8 mouse cellular contexts compared by ENCODE assay signal in genomic region chr6:128438317-128438870, GRCm38 (mm10). TPM values are rescaled to one million over a fixed set of nuclear protein-coding genes. Genes with fewer than 3 reads are reported as not detected.
DNase-seq lines count a peak whose midpoint lies in the region; ATAC-seq and TF ChIP-seq lines count a peak whose summit lies in the region.

Gene Fkbp4 (minus strand): TSS chr6:128438677.

- H3K4me2 ChIP-seq in heart, embryonic 11.5 days: peak within 1 kb of the TSS; percentile 75
- H3K4me2 ChIP-seq in kidney, embryonic 16.5 days (replicated peaks; ENCODE audit: low read depth, low read length): peak within 1 kb of the TSS; percentile 70
- H3K4me2 ChIP-seq in liver, embryonic 12.5 days: peak within 1 kb of the TSS; percentile 94
- peak within 1 kb of the TSS; percentile 71 for H3K4me2 ChIP-seq in stomach, embryonic 15.5 days

- DNase-seq in brain, adult 2 months (ENCODE audit: low read depth, low spot score): peak; percentile 96
- peak; percentile 83 to 89 for DNase-seq in natural killer cell, adult 2 months (ENCODE audit: low spot score in 2 of 2)

- peak within 1 kb of the TSS; percentile 91 for H3ac ChIP-seq in C2C12 (ENCODE audit: control insufficient read depth, insufficient read length, low read depth)

- H3K9me3 ChIP-seq in heart, embryonic 11.5 days (replicated peaks; ENCODE audit: control insufficient read depth, low read length): no peaks in the 10 kb centered on the region
- H3K9me3 ChIP-seq in kidney, embryonic 16.5 days (ENCODE audit: low read length): no peaks in the 10 kb centered on the region
- H3K9me3 ChIP-seq in liver, embryonic 12.5 days (replicated peaks): no peaks in the 10 kb centered on the region
- no peaks in the 10 kb centered on the region for H3K9me3 ChIP-seq in stomach, embryonic 15.5 days

- peaks cover 43% of the 10 kb centered on the region for H3K79me2 ChIP-seq in C2C12 (ENCODE audit: control insufficient read depth, insufficient read depth)

- H3K4me1 ChIP-seq in heart, embryonic 11.5 days (ENCODE audit: control insufficient read depth, insufficient read depth, low read length): peaks cover 27% of the 10 kb centered on the region
- H3K4me1 ChIP-seq in kidney, embryonic 16.5 days (ENCODE audit: insufficient read depth, low read length): peaks cover 19% of the 10 kb centered on the region
- peaks cover 46% of the 10 kb centered on the region for H3K4me1 ChIP-seq in liver, embryonic 12.5 days
- H3K4me1 ChIP-seq in stomach, embryonic 15.5 days: peaks cover 7% of the 10 kb centered on the region; the same call in 1 of the 2 replicates

- WGBS in heart, embryonic 11.5 days (ENCODE audit: insufficient replicate concordance): under 1% methylated on average over 64 of the region's 67 CpGs
- WGBS in kidney, embryonic 16.5 days: under 1% methylated on average over 63 of the region's 67 CpGs
- under 1% methylated on average over 67 of the region's 67 CpGs for WGBS in liver, embryonic 12.5 days (ENCODE audit: insufficient replicate concordance)
- under 1% methylated on average over 65 of the region's 67 CpGs for WGBS in stomach, embryonic 15.5 days

- H3K79me3 ChIP-seq in C2C12 (ENCODE audit: low read depth): peaks cover 35% of the 10 kb centered on the region

- peak; percentile 93 for ATAC-seq in erythroblast, adult 5-6 weeks (replicated peaks; ENCODE audit: low FRiP score, poor library complexity, severe bottlenecking)
- ATAC-seq in heart, embryonic 11.5 days (replicated peaks; ENCODE audit: insufficient number of reproducible peaks, low FRiP score, low TSS enrichment): peak; percentile 95
- ATAC-seq in kidney, embryonic 16.5 days (ENCODE audit: low FRiP score, low TSS enrichment): peak; percentile 95
- peak; percentile 94 for ATAC-seq in liver, embryonic 12.5 days
- ATAC-seq in stomach, embryonic 15.5 days (ENCODE audit: insufficient read depth, low FRiP score, low read depth): peak; percentile 95

- peak within 1 kb of the TSS; percentile 98 for H3K9ac ChIP-seq in heart, embryonic 11.5 days (ENCODE audit: low read depth, low read length)
- peak within 1 kb of the TSS; percentile 97 for H3K9ac ChIP-seq in kidney, embryonic 16.5 days (replicated peaks; ENCODE audit: low read length)
- peak within 1 kb of the TSS; percentile 96 for H3K9ac ChIP-seq in liver, embryonic 12.5 days
- H3K9ac ChIP-seq in stomach, embryonic 15.5 days: peak within 1 kb of the TSS; percentile 81

- peak within 1 kb of the TSS; percentile 95 for H3K27ac ChIP-seq in heart, embryonic 11.5 days (ENCODE audit: low read depth, low read length)
- H3K27ac ChIP-seq in kidney, embryonic 16.5 days (ENCODE audit: low read length): peak within 1 kb of the TSS; percentile 98
- peak within 1 kb of the TSS; percentile 93 for H3K27ac ChIP-seq in liver, embryonic 12.5 days
- H3K27ac ChIP-seq in stomach, embryonic 15.5 days: peak within 1 kb of the TSS; percentile 95

- H3K27me3 ChIP-seq in C2C12 (ENCODE audit: control insufficient read depth, insufficient read depth, insufficient read length): no peaks in the 10 kb centered on the region
- no peaks in the 10 kb centered on the region for H3K27me3 ChIP-seq in heart, embryonic 11.5 days (ENCODE audit: control insufficient read depth, insufficient read depth, low read length)
- H3K27me3 ChIP-seq in kidney, embryonic 16.5 days (ENCODE audit: insufficient read depth, low read length): no peaks in the 10 kb centered on the region
- H3K27me3 ChIP-seq in liver, embryonic 12.5 days (replicated peaks): no peaks in the 10 kb centered on the region
- H3K27me3 ChIP-seq in stomach, embryonic 15.5 days (replicated peaks): no peaks in the 10 kb centered on the region

- peak within 1 kb of the TSS; percentile 92 for H3K4me3 ChIP-seq in C2C12 (ENCODE audit: insufficient read depth, poor library complexity, severe bottlenecking)
- peak within 1 kb of the TSS; percentile 95 for H3K4me3 ChIP-seq in heart, embryonic 11.5 days (ENCODE audit: low read depth, low read length)
- H3K4me3 ChIP-seq in kidney, embryonic 16.5 days (ENCODE audit: low read length): peak within 1 kb of the TSS; percentile 98
- peak within 1 kb of the TSS; percentile 89 for H3K4me3 ChIP-seq in liver, embryonic 12.5 days
- peak within 1 kb of the TSS; percentile 92 for H3K4me3 ChIP-seq in stomach, embryonic 15.5 days (replicated peaks)

- no peak for TF ChIP-seq CTCF in C2C12 (IDR thresholded peaks at IDR 0.05; ENCODE audit: control insufficient read depth, insufficient read depth, insufficient read length)

- peaks cover 34% of the 10 kb centered on the region for H3K36me3 ChIP-seq in C2C12 (ENCODE audit: control insufficient read depth, insufficient read depth)
- peaks cover 18% of the 10 kb centered on the region for H3K36me3 ChIP-seq in heart, embryonic 11.5 days (ENCODE audit: control insufficient read depth, insufficient read depth, low read length)
- H3K36me3 ChIP-seq in kidney, embryonic 16.5 days (ENCODE audit: insufficient read depth, low read length): peaks cover 31% of the 10 kb centered on the region
- peaks cover 33% of the 10 kb centered on the region for H3K36me3 ChIP-seq in liver, embryonic 12.5 days
- H3K36me3 ChIP-seq in stomach, embryonic 15.5 days: peaks cover 25% of the 10 kb centered on the region

TF ChIP-seq in C2C12, 6 proteins besides CTCF, POLR2A, EP300 and RAD21:
- TF ChIP-seq FOSL1 (IDR thresholded peaks at IDR 0.05; ENCODE audit: insufficient read depth, low read length, poor library complexity, severe bottlenecking) (no peak), MYOD1 (IDR thresholded peaks at IDR 0.05; ENCODE audit: control insufficient read depth, insufficient read length, low read depth) (no peak), MAX (IDR thresholded peaks at IDR 0.05) (no peak), USF1 (IDR thresholded peaks at IDR 0.05; ENCODE audit: low read depth) (no peak), CEBPB (IDR thresholded peaks at IDR 0.05; ENCODE audit: low read depth) (no peak), MYOG (IDR thresholded peaks at IDR 0.05; ENCODE audit: control insufficient read depth, extremely low read depth, insufficient read length) (no peak)

RNA-seq across cellular contexts. Expression of gene Fkbp4, which starts in this region (rescaled TPM):
- polyA plus RNA-seq in C2C12 (2012; fragmentation: generic; extraction: Trizol): 399 TPM
- 16.1 and 19.2 TPM in 2 replicates for total RNA-seq in erythroblast, adult 5-6 weeks (2015; ENCODE audit: low replicate concordance)
- total RNA-seq in erythroblast, adult 5-6 weeks (2017; ENCODE audit: low replicate concordance): 34.8 and 68.4 TPM in 2 replicates
- 270 and 303 TPM in 2 replicates for polyA plus RNA-seq in heart, embryonic 11.5 days (2014; fragmentation: Nextera tagmentation; extraction: Ambion mirVana)
- 550 and 556 TPM in 2 replicates for polyA plus RNA-seq in kidney, embryonic 16.5 days (2015; fragmentation: Nextera tagmentation; extraction: Ambion mirVana)
- 332 and 346 TPM in 2 replicates for polyA plus RNA-seq in liver, embryonic 12.5 days (2016; fragmentation: Nextera tagmentation; extraction: Ambion mirVana)
- polyA plus RNA-seq in stomach, embryonic 15.5 days (2015; fragmentation: Nextera tagmentation; extraction: Ambion mirVana): 407 and 470 TPM in 2 replicates

Comparison
In these comparisons a context has a peak if more than half of its experiments do, and no peak if none do; other contexts are left out.
1. Peak in every context shown above with its lines: DNase-seq, ATAC-seq, H3K4me3 ChIP-seq and H3K27ac ChIP-seq.